Mouse (Mus musculus): ENCODE results near the gene Clip3. TPM values are rescaled to one million over a fixed set of nuclear protein-coding genes. Genes with fewer than 3 reads are reported as not detected.
A peak's percentile ranks its signal among the peaks of the same experiment; 100 is the strongest.

Clip3 gene
- total RNA-seq, 2 experiments from 2014 or later: 22.2 to 26.5 TPM

DNA sequence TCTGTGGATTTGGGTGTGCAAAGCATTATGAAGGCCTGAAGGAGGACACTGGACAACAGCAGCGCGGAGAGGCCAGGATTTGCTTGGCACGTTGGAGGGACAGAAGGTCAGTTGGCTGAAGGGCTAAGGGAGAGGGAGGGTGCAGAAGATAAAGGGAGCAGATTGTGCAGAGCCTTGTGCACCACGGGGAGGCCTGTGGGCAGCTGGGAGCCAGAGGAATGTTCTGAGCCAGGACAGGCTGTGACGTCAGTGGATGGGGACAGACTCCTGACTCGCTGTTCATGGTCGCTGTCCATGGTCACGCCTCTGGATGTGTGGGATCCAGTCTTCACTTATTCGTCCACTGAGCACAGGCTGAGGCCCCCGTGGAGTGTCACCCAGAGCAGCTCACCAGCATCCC, 3.6 kb downstream of the Clip3 start:
- DNase-seq: peak; percentile 34

DNA sequence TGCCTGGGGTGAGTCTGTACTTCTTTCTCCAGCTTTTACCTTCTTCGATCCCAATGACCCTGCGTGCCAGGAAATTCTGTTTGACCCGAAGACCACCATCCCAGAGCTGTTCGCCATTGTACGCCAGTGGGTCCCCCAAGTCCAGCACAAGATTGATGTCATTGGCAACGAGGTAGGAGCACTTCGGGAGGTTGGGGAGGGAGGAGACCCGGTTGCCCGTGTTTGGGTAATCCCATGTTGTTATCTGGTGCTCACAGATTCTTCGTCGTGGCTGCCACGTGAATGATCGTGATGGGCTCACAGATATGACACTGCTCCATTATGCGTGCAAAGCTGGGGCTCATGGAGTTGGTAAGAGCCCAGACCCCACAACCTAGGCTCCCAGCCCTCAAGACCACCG, 5.3 kb downstream of the Clip3 start:
- no peak for DNase-seq

DNA sequence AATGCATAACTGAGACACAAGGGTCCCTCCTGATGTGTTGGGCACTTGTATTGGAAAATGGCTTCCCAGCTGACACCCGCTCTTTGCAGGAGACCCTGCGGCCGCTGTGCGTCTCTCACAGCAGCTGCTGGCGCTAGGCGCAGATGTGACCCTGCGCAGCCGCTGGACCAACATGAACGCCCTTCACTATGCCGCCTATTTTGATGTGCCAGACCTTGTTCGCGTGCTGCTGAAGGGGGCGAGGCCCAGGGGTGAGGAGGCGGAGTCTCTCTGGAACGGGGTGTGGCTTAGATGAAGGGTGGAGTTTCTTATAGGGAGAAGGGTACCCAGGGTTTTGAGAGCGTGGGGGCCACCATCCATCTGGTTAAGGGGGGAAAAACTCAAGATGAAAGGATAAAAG, 5.7 kb downstream of the Clip3 start:
- no peak for DNase-seq

GRCm38 (mm10) chr7:30300914-30301313, 9.4 kb downstream of the Clip3 start:
- DNase-seq: no peak

- no peak for DNase-seq
Measured at GRCm38 (mm10) chr7:30306083-30306779, 14.7 kb downstream of the Clip3 start.

DNA sequence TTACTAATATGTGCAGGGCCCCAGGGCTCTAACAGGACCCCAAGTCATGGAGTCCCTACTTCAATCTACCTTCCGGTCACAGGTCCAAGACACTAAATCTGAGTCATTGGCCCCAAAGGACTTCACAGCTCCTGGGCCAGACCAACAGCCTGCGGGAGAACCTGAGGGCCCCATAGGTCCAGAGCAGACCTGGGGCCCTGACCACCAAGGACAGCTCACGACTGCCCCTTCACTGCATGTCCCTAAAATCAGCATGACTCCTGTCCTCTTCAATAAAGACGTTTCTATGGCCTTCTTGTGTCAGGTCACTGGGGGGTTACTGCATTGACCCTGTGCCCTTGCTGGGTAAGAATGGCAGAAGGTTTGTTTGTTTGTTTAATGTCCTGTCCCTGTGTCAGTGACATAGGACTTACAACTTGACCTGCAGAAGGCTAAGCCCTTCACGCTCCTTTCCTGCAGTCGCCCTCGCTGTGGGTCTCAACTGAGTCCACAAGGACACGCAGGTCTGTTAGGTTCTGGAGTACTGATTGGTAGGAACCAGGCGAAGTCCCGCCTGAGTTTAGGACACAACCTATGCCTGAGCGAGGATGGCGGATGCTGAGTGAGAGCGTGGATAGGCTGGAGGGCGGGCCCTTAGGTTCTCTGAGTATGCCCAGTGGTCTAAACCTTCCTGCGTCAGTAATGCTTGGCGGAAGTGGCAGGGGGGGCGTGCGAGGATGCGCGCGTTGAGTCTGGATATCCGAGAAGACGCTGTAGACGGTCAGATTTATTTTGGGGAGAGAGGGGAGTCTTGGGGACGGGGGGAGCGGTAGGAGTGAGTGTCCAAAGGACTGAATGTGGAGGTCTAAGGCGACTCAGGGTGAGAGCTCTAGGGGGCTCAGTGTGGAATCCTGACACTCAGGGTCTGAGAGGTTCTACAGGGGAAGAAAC, 16.8 kb downstream of the Clip3 start, which contains the start of gene Alkbh6:
Alkbh6 (plus strand) TSS at position 642 of the 930 bp plus-strand sequence.
- peak; percentile 82 for DNase-seq

GRCm38 (mm10) chr7:30309395-30310129, 18.0 kb downstream of the Clip3 start:
- no peak for DNase-seq

DNA sequence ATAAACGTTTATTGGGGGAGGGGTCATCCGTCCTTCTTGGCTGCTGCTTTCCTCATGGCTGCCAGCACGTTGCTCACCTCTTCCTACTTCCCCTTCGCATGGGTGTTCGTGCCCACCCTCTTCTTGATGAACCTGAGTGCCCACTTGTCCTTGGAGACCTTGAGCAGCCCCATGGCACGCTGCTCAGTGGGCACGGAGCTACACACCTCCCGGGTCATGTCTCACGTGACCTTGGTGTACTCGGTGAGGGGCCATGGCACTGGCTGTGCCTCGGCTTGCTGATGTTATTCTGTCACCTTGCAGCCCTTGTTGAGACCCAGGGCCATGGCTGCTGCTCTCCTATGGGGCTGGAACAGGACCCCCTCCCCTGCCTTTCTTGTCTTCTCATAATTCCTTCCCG, 18.6 kb downstream of the Clip3 start:
- DNase-seq: no peak

DNA sequence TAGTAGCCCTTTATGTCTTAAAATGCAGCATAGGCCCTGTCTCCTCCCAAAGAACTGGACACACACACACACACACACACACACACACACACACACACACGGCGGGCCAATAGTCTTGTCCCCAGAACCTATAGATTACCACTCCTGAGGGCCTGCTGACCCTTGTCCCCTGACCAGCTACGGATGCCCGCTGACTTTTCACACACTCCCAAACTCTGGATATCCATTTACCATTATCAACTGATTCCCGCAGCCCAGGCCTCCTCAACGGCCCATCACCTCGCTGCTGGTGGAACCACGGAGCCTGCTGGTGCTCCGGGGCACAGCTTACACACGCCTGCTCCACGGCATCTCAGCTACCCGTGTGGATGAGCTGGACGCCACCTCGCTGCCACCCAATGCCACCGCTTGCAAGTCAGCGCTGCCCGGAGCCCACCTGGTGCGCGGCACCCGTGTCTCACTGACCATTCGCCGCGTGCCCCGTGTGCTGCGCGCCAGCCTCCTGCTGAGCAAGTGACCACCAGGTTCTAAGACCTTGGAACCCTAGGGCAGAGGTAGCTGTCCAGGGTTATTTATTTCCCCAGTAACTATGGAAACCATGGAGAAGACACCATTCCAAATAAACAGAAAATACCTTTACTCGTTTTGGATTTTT, 22.3 kb downstream of the Clip3 start:
- no peak for DNase-seq

DNA sequence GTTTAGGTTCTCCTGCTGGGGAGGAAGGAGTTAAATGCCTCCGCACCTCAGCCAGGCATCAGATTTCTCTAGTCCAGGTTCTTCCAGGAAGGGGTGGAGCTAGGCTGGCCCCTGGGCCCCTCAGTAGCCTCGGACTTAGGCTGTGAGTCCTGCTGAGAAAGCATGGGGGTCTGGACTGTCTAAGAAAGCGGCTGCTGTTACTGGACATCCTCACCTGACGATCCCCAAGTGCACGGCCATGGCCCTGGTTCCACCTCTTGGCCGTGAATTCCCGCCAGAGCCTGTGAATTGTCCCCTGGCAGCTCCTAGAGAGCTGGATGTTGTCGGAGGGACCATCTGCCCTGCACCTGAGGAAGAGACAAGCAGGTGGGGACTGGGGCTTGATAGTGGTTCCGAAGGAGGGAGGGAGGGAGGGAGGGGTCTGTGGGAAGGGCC, 23.2 kb downstream of the Clip3 start, which contains the start of gene Syne4:
Syne4 (plus strand) TSS at position 87 of the 435 bp plus-strand sequence.
- DNase-seq: no peak

DNA sequence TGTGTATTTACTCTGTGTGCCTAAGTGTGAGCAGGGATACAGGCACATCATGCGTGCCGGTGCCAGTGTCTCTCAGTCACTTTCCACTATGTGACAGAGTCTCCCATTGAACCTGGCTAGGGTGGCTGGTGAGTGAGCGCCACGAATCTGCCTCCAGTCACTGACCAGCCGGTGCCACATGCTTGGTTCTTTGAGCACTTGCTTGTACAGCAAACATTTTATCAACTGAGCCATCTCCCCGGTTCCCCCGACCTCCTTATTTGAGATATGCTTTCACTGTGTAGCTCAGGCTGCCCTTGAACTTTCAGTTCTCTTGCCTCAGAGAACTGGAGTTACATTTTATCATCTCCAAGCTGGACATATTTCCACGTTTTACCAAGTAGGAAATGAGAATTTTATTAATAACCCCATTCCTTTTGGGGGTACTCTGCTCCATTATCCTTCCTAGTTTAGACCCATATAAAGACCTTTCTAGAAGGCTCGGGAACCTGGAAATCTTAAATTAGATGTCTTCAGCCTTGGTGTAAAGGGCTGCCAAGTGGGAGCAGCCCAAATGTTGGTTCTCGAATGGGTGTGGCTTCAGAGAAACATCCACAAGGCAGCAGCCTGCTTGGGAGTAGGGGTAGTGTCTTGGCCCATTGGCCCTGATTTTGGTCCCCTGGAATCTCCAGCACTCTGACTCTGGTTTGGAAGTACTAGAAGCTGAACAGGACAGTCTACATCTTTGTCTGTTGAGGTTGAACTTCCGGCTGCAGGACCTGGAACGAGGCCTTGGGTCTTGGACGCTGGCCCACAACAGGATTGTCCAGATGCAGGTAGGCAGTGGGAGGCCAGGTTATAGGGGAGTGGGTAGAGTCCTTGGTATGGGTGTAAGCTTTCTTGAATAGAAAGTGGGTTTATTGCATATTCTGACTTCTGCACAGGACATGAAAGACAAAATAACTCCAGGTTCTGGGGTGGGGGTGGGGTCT, 24.3 kb downstream of the Clip3 start:
- DNase-seq: no peak

- DNase-seq: no peak
Measured at GRCm38 (mm10) chr7:30318142-30318541, 26.6 kb downstream of the Clip3 start.

DNA sequence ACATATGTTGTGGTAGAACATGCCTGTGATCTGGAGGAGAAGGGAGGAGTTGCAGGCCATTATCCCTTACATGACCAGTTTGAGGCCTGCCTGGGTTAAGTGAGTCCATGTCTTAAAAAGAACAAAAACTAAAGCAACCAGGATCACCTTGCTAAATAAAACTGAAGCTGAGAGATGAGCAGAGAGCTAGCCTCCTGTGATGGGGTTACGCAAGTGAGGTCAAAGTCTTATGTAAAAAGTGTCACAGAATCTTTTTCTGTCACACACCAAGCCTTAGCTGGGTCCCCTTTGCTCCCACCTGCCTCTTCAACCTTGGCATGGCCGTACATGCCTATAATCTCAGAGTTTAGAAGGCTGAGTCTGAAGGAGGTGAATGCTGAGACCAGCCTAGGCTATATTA, 29.4 kb downstream of the Clip3 start:
- no peak for DNase-seq

GRCm38 (mm10) chr7:30321539-30322284, 30.2 kb downstream of the Clip3 start, which contains the start of gene E130208F15Rik:
TSS of gene E130208F15Rik (plus strand) at chr7:30321740.
- DNase-seq: peak; percentile 49

- DNase-seq: peak; percentile 97
Measured at GRCm38 (mm10) chr7:30322285-30322667, 30.7 kb downstream of the Clip3 start.

DNA sequence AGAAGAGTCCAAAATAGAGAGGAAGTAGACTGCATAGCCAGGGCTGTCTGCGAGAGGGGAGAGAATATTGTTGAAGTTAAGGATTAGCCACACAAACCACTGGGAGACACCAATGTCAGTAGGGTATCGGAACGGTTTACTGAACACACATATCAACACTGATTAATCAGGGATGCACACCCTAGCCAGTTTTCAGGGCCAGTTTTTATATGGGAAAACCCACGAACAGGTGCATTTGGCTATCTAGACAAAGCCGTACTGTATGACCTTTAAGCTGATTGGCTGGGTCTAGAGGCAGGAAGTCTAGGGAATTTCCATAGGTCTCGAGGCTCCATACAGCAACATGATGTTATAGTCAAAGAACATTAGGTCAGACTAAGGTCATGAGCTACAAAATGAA, 31.3 kb downstream of the Clip3 start:
- DNase-seq: no peak

DNA sequence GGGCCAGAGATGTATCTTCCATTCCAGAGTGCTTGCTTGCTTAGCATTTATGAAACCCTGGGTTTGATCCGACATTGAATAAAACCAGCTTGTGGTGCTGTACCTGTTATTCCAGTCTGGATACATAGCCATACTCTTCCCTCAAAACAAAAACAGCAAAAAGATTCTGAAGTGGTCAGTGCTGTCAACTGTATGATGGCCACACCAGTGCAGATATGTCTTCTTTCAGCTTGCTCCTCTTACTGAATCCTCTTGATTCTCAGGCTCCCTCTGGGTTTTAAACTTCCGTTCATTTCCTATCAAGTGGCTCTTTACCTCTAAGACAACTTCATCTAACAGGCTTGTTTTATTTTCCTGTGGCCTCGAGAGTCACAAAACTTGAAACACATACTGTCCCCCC, 32.3 kb downstream of the Clip3 start, which contains the start of gene Sdhaf1:
Sdhaf1 (minus strand) TSS at position 101 of the 400 bp plus-strand sequence.
- DNase-seq: no peak

DNA sequence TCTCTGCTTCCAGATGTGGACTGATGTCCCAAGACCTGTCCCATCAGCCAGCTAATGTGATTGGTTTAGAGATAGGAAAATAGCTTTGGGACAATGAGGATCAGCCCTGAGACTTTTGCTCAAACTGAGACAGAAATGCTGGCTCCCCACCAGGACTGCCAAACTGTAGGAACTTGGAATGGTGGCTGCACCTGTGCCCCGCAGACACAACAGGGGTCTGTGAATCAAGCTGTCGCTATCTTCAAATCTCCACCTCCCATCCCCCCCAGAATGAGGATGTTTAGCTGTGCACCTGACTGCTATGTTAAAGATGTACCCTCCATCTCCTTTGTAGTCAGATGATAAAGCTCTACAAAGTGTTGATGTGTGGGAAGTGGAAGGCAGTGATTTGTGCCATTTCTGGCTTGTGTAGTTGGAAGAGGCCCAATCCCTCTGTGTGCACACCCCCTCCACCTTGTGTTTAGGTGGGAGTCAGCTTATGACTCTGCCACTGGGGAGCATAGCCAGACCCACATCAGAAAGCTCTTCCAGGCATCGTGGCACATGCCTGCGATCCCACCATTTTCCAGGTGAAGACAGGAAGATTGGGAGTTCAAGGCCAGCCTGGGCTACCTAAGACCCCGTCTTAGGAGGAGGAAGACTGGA, 32.9 kb downstream of the Clip3 start:
- DNase-seq: no peak

DNA sequence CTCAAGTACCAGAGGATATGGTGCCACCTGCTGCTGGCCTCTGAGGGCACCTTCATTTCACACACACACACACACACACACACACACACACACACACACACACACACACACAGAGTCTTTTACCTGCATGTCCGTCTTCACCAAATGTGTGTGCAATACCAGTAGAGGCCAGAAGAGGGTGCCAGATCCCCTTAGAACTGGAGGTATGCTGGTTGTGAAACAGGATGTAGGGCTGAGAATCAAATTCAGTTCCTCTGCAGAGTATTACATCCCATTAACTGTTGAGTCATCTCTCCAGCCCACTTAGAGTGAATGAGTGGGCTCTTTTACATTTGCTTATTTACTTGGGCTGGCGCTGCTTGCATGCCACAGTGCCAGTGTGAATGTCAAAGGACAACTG, 33.8 kb downstream of the Clip3 start:
- peak; percentile 49 for DNase-seq

All from gastrocnemius, postnatal 10 days (tissue).